In genomic region chr8:12756391-12757157, GRCm38 (mm10) we compare ENCODE assay signal across 8 mouse cellular contexts. TPM values are rescaled to one million over a fixed set of nuclear protein-coding genes. Genes with fewer than 3 reads are reported as not detected.
DNase-seq lines count a peak whose midpoint lies in the region; ATAC-seq and TF ChIP-seq lines count a peak whose summit lies in the region.

Gene Atp11a, plus strand, starts transcription at chr8:12757014.

- WGBS in heart, embryonic 13.5 days: 4% methylated on average over 11 of the region's 62 CpGs
- under 1% methylated on average over 36 of the region's 62 CpGs for WGBS in kidney, postnatal 0 days
- 3% methylated on average over 36 of the region's 62 CpGs for WGBS in liver, embryonic 11.5 days

- H3K4me2 ChIP-seq in heart, embryonic 13.5 days: peak within 1 kb of the TSS; percentile 91
- H3K4me2 ChIP-seq in kidney, postnatal 0 days (ENCODE audit: low read length): peak within 1 kb of the TSS; percentile 69
- peak within 1 kb of the TSS; percentile 93 for H3K4me2 ChIP-seq in liver, embryonic 11.5 days
- peak within 1 kb of the TSS; percentile 80 for H3K4me2 ChIP-seq in myocyte (ENCODE audit: low read depth)

- TF ChIP-seq CTCF in C2C12 (IDR thresholded peaks at IDR 0.05; ENCODE audit: control insufficient read depth, insufficient read depth, insufficient read length): no peak
- TF ChIP-seq CTCF in embryonic fibroblast, embryonic 13.5 days (IDR thresholded peaks at IDR 0.05; ENCODE audit: borderline replicate concordance, insufficient read depth, low read length): no peak
- no peak for TF ChIP-seq CTCF in kidney, postnatal 0 days (IDR thresholded peaks at IDR 0.05; ENCODE audit: low read depth)
- TF ChIP-seq CTCF in testis, adult 2 months (IDR thresholded peaks at IDR 0.05; ENCODE audit: control insufficient read depth, insufficient read depth, insufficient replicate concordance, low read depth, low read length): no peak

- H3K4me3 ChIP-seq in C2C12 (ENCODE audit: insufficient read depth, poor library complexity, severe bottlenecking): peak within 1 kb of the TSS; percentile 51
- H3K4me3 ChIP-seq in embryonic fibroblast, embryonic 13.5 days (ENCODE audit: insufficient read depth, low read length): peak within 1 kb of the TSS; percentile 88
- H3K4me3 ChIP-seq in heart, embryonic 13.5 days: peak within 1 kb of the TSS; percentile 93
- H3K4me3 ChIP-seq in kidney, postnatal 0 days (replicated peaks; ENCODE audit: low read depth, low read length): peak within 1 kb of the TSS; percentile 52
- H3K4me3 ChIP-seq in liver, embryonic 11.5 days (ENCODE audit: low read depth, low read length): peak within 1 kb of the TSS; percentile 77
- H3K4me3 ChIP-seq in myocyte: peak within 1 kb of the TSS; percentile 37
- H3K4me3 ChIP-seq in testis, adult 2 months (ENCODE audit: control insufficient read depth, low read depth, low read length): peak within 1 kb of the TSS; percentile 87

- peak within 1 kb of the TSS; percentile 95 for H3K9ac ChIP-seq in heart, embryonic 13.5 days
- peak within 1 kb of the TSS; percentile 94 for H3K9ac ChIP-seq in kidney, postnatal 0 days (ENCODE audit: low read depth, low read length)
- peak within 1 kb of the TSS; percentile 72 for H3K9ac ChIP-seq in liver, embryonic 11.5 days (ENCODE audit: low read depth, low read length)

- H3K27ac ChIP-seq in embryonic fibroblast, embryonic 13.5 days (ENCODE audit: insufficient read depth, low read length): peak within 1 kb of the TSS; percentile 23
- peak within 1 kb of the TSS; percentile 82 for H3K27ac ChIP-seq in heart, embryonic 13.5 days (replicated peaks)
- H3K27ac ChIP-seq in kidney, postnatal 0 days: peak within 1 kb of the TSS; percentile 82
- H3K27ac ChIP-seq in liver, embryonic 11.5 days (ENCODE audit: low read depth, low read length): no peak within 1 kb of the TSS
- H3K27ac ChIP-seq in testis, adult 2 months (ENCODE audit: control insufficient read depth, insufficient read depth, low read depth, low read length): peak within 1 kb of the TSS; percentile 63

- DNase-seq in adrenal gland, postnatal 4 days (ENCODE audit: low spot score in 2 of 2): peak in 1 of 2 experiments; percentile 35
- DNase-seq in kidney, postnatal 0 days (ENCODE audit: low spot score): peak; percentile 80
- DNase-seq in liver, embryonic 11.5 days (ENCODE audit: low spot score): peak; percentile 56

- H3K4me1 ChIP-seq in embryonic fibroblast, embryonic 13.5 days (ENCODE audit: control insufficient read depth, insufficient read depth, low read length): peaks cover 3% of the 10 kb centered on the region; the same call in 1 of the 2 replicates
- H3K4me1 ChIP-seq in heart, embryonic 13.5 days: peaks cover 56% of the 10 kb centered on the region
- H3K4me1 ChIP-seq in kidney, postnatal 0 days (replicated peaks; ENCODE audit: insufficient read depth, low read length): peaks cover 20% of the 10 kb centered on the region; the same call in 1 of the 2 replicates
- H3K4me1 ChIP-seq in liver, embryonic 11.5 days (replicated peaks; ENCODE audit: control insufficient read depth, insufficient read depth, low read length): peaks cover 9% of the 10 kb centered on the region
- H3K4me1 ChIP-seq in testis, adult 2 months (ENCODE audit: control insufficient read depth, insufficient read depth, low read length): peaks cover 10% of the 10 kb centered on the region

- peak within 1 kb of the TSS; percentile 98 for H3ac ChIP-seq in C2C12 (ENCODE audit: control insufficient read depth, insufficient read length, low read depth)
- peak within 1 kb of the TSS; percentile 82 for H3ac ChIP-seq in myocyte (ENCODE audit: control insufficient read depth, insufficient read length)

- H3K27me3 ChIP-seq in C2C12 (ENCODE audit: control insufficient read depth, insufficient read depth, insufficient read length): peaks cover 4% of the 10 kb centered on the region
- H3K27me3 ChIP-seq in heart, embryonic 13.5 days (replicated peaks): no peaks in the 10 kb centered on the region
- H3K27me3 ChIP-seq in kidney, postnatal 0 days (ENCODE audit: insufficient read depth, low read length): no peaks in the 10 kb centered on the region
- H3K27me3 ChIP-seq in liver, embryonic 11.5 days (replicated peaks; ENCODE audit: control insufficient read depth, insufficient read depth, low read length): peaks cover 21% of the 10 kb centered on the region
- no peaks in the 10 kb centered on the region for H3K27me3 ChIP-seq in myocyte (ENCODE audit: control insufficient read depth, insufficient read depth, insufficient read length)
- H3K27me3 ChIP-seq in testis, adult 2 months (ENCODE audit: control insufficient read depth, insufficient read depth, low read length): no peaks in the 10 kb centered on the region

- peak; percentile 59 for ATAC-seq in heart, embryonic 13.5 days (ENCODE audit: extremely low read depth, insufficient number of reproducible peaks, low FRiP score, low TSS enrichment)
- peak; percentile 80 for ATAC-seq in kidney, postnatal 0 days (replicated peaks; ENCODE audit: low FRiP score, low read depth)
- peak; percentile 76 for ATAC-seq in liver, embryonic 11.5 days (replicated peaks; ENCODE audit: low FRiP score)

- no peaks in the 10 kb centered on the region for H3K9me3 ChIP-seq in heart, embryonic 13.5 days
- no peaks in the 10 kb centered on the region for H3K9me3 ChIP-seq in kidney, postnatal 0 days (replicated peaks; ENCODE audit: low read length)
- H3K9me3 ChIP-seq in liver, embryonic 11.5 days (ENCODE audit: control insufficient read depth, low read length): no peaks in the 10 kb centered on the region

- TF ChIP-seq POLR2A in embryonic fibroblast, embryonic 13.5 days (IDR thresholded peaks at IDR 0.05; ENCODE audit: low read depth, low read length): peak; percentile 76
- TF ChIP-seq POLR2A in myocyte (IDR thresholded peaks at IDR 0.05; ENCODE audit: insufficient read length, low read depth): peak; percentile 93
- TF ChIP-seq POLR2A in testis, adult 2 months (IDR thresholded peaks at IDR 0.05; ENCODE audit: control insufficient read depth, low read depth, low read length): no peak; the same call in 1 of the 2 replicates

- H3K36me3 ChIP-seq in C2C12 (ENCODE audit: control insufficient read depth, insufficient read depth) (no peaks in the 10 kb centered on the region), myocyte (ENCODE audit: control insufficient read depth, insufficient read depth) (no peaks in the 10 kb centered on the region)
- H3K36me3 ChIP-seq in heart, embryonic 13.5 days: no peaks in the 10 kb centered on the region; the same call in 1 of the 2 replicates
- no peaks in the 10 kb centered on the region for H3K36me3 ChIP-seq in kidney, postnatal 0 days (ENCODE audit: insufficient read depth, low read length)
- no peaks in the 10 kb centered on the region for H3K36me3 ChIP-seq in liver, embryonic 11.5 days (ENCODE audit: control insufficient read depth, insufficient read depth, low read length)
- H3K36me3 ChIP-seq in testis, adult 2 months (ENCODE audit: control insufficient read depth, insufficient read depth, low read length): no peaks in the 10 kb centered on the region

- H3K79me3 ChIP-seq in C2C12 (ENCODE audit: low read depth): peaks cover 1% of the 10 kb centered on the region

- H3K79me2 ChIP-seq in C2C12 (ENCODE audit: control insufficient read depth, insufficient read depth) (peaks cover 5% of the 10 kb centered on the region), myocyte (ENCODE audit: control insufficient read depth, insufficient read depth) (no peaks in the 10 kb centered on the region)

TF ChIP-seq in C2C12, 6 proteins besides CTCF, POLR2A, EP300 and RAD21:
- TF ChIP-seq CEBPB (IDR thresholded peaks at IDR 0.05; ENCODE audit: low read depth): no peak
- no peak for TF ChIP-seq MYOG (IDR thresholded peaks at IDR 0.05; ENCODE audit: control insufficient read depth, extremely low read depth, insufficient read length)
- no peak for TF ChIP-seq MAX (IDR thresholded peaks at IDR 0.05)
- no peak for TF ChIP-seq MYOD1 (IDR thresholded peaks at IDR 0.05; ENCODE audit: control insufficient read depth, insufficient read length, low read depth)
- TF ChIP-seq FOSL1 (IDR thresholded peaks at IDR 0.05; ENCODE audit: insufficient read depth, low read length, poor library complexity, severe bottlenecking): no peak
- TF ChIP-seq USF1 (IDR thresholded peaks at IDR 0.05; ENCODE audit: low read depth): no peak

TF ChIP-seq in myocyte, 11 proteins besides CTCF, POLR2A, EP300 and RAD21:
- no peak for TF ChIP-seq TCF3 (IDR thresholded peaks at IDR 0.05; ENCODE audit: insufficient read length, low read depth)
- peak in 1 of 3 experiments; percentile 23 for TF ChIP-seq MYOG (IDR thresholded peaks at IDR 0.05; ENCODE audit: control insufficient read depth in 1 of 3, insufficient read depth in 1 of 3, insufficient read length in 2 of 3, low read depth in 2 of 3)
- peak; percentile 84 for TF ChIP-seq POLR2AphosphoS2 (IDR thresholded peaks at IDR 0.05; ENCODE audit: insufficient read length, low read depth)

RNA-seq across cellular contexts. Expression of gene Atp11a, which starts in this region (rescaled TPM):
- polyA plus RNA-seq in C2C12 (2012; fragmentation: generic; extraction: Trizol): 16.6 TPM
- 10 to 100 TPM; 79.4 to 92.9 TPM for total RNA-seq in adrenal gland, postnatal 4 days (2021)
- polyA plus RNA-seq in embryonic fibroblast, embryonic 13.5 days (2011; ENCODE audit: insufficient read length, low read depth, missing spikeins): 66.6 and 75.5 TPM in 2 replicates
- 10.4 and 11.2 TPM in 2 replicates for polyA plus RNA-seq in heart, embryonic 13.5 days (2015; fragmentation: Nextera tagmentation; extraction: Ambion mirVana)
- polyA plus RNA-seq in kidney, postnatal 0 days (2015; fragmentation: Nextera tagmentation; extraction: Ambion mirVana): 24.0 and 24.5 TPM in 2 replicates
- 5.4 and 7.0 TPM in 2 replicates for polyA plus RNA-seq in liver, embryonic 11.5 days (2014; fragmentation: Nextera tagmentation; extraction: Ambion mirVana)
- 13.8 TPM for polyA plus RNA-seq in myocyte (2012; fragmentation: generic; extraction: Trizol)
- polyA plus RNA-seq in testis, adult 2 months (2012; rRNA removed): 83.0 and 94.5 TPM in 2 replicates

Comparison
In these comparisons a context has a peak if more than half of its experiments do, and no peak if none do; other contexts are left out.
1. H3K4me3 ChIP-seq: peak in every context shown above with its lines; median percentile 93 in heart, embryonic 13.5 days; 88 in embryonic fibroblast, embryonic 13.5 days; 87 in testis, adult 2 months; 77 in liver, embryonic 11.5 days; 52 in kidney, postnatal 0 days; 51 in C2C12; 37 in myocyte.